Mouse (Mus musculus) bone marrow, adult 2 months (tissue): Measurements from ENCODE around the gene Ccnk.

Experiments
- CTCF ChIP-seq: fragments of 200-500 bp; IDR thresholded peaks from 2 replicates; pipeline ENCODE4 v1.5.1; 2011; ENCODE audit warnings: low read length, control low read depth; ENCODE audit not compliant: control insufficient read depth, insufficient read depth
- POLR2A ChIP-seq: fragments of 200-500 bp; IDR thresholded peaks from 2 replicates; pipeline ENCODE4 v1.6.1; 2011; ENCODE audit warnings: low read depth, mild to moderate bottlenecking, control low read depth, low read length, borderline replicate concordance; ENCODE audit not compliant: control insufficient read depth

GRCm38 (mm10) chr12:108179321-108180266, at the start of gene Ccnk:
- TF ChIP-seq POLR2A: peak; percentile 52; the same call in 1 of the 2 replicates
- no peak for TF ChIP-seq CTCF
